Mouse (Mus musculus) kidney, adult 2 months (tissue): ENCODE results near the gene Fignl2.

ENCODE experiments used
- CTCF ChIP-seq: fragments of 200-500 bp; conservative IDR thresholded peaks from 2 replicates; pipeline ENCODE4 v1.5.1; 2011; ENCODE audit warnings: low read depth, mild to moderate bottlenecking, control low read depth, low read length, moderate library complexity, mixed read lengths; ENCODE audit not compliant: insufficient read depth, insufficient read length
- POLR2A ChIP-seq: fragments of 200-500 bp; IDR thresholded peaks from one replicate; pipeline ENCODE4 v1.6.1; 2011; ENCODE audit warnings: low read depth, low read length, control low read depth

DNA sequence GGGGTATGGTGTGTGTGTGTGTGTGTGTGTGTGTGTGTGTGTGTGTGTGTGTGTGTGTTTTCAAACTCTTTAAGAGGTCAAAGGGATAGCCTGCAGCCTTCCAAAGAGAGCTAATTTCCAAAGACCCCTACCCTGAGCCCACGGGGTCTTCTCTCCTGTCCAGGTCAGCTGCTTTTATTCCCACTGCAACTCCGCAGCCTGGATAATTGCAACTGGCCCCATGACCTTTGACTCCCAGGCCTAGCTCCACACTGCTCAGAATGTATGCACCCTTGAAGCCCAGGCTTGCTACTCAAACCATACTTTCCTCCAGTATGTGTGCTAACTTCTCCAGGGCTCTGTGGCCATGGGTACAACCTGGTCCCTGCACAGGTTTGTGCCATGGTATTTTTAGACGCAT is 17.0 kb upstream of the Fignl2 start:
- TF ChIP-seq POLR2A (no peak), CTCF (no peak)
